19 mouse cellular contexts compared by ENCODE assay signal in genomic region chr4:59334236-59334635, GRCm38 (mm10).
DNase-seq lines count a peak whose midpoint lies in the region; ATAC-seq and TF ChIP-seq lines count a peak whose summit lies in the region.
"Had no signal": no experiment of that assay in that cellular context is flagged by ENCODE, and none has a peak within 500 bp of the region (broad histone marks: within the 10 kb centered on the region; RNA-seq: fewer than 3 reads in every experiment).

No protein-coding gene starts in this region.

- ATAC-seq in neutrophil, adult 5-6 weeks (ENCODE audit: extremely low read depth, insufficient number of reproducible peaks, low FRiP score, poor library complexity, severe bottlenecking), result peak; percentile 14; the same call in 1 of the 2 replicates
- ATAC-seq: forebrain, embryonic 13.5 days had no signal

- 58% methylated on average over 4 of the region's 4 CpGs for WGBS in spleen, adult 2 months

- peak in 1 of 2 experiments; percentile 58 for DNase-seq in spleen, adult 2 months (ENCODE audit: low read depth in 1 of 2, low spot score in 2 of 2)
- DNase-seq in spleen, postnatal 14 days (ENCODE audit: low spot score in 2 of 2), result no peak
- peak; percentile 32 to 34 for DNase-seq in B cell, adult 2 months
- DNase-seq in T-cell, adult 2 months (ENCODE audit: low spot score), result peak; percentile 73
- no peak for DNase-seq in layer of hippocampus, adult 9-11 months
- no peak for DNase-seq in ovary, postnatal 36 days (ENCODE audit: low spot score)
- DNase-seq in left cerebral cortex, postnatal 25 days (ENCODE audit: low spot score in 2 of 2), result no peak
- DNase-seq: adrenal gland, postnatal 14 days; cerebellum, adult 8-10 months; cerebellum, postnatal 36 days; gastrocnemius, postnatal 14 days; kidney, adult 18-20 months; right cerebral cortex, postnatal 25 days had no signal

- peaks cover 5% of the 10 kb centered on the region for H3K36me3 ChIP-seq in spleen, adult 2 months (ENCODE audit: control insufficient read depth, insufficient read depth, low read length)
- H3K36me3 ChIP-seq: heart, embryonic 13.5 days; hindbrain, embryonic 12.5 days; midbrain, embryonic 10.5 days had no signal

- no peaks in the 10 kb centered on the region for H3K27me3 ChIP-seq in spleen, adult 2 months (ENCODE audit: control insufficient read depth, insufficient read depth, low read length)
- H3K27me3 ChIP-seq: forebrain, embryonic 13.5 days; heart, embryonic 13.5 days; hindbrain, embryonic 12.5 days had no signal

- peak overlapping the region; percentile 98 for H3K27ac ChIP-seq in spleen, adult 2 months (ENCODE audit: insufficient read depth, low read length)
- H3K27ac ChIP-seq: forebrain, embryonic 13.5 days; heart, adult 2 months; heart, embryonic 13.5 days; hindbrain, embryonic 12.5 days; midbrain, embryonic 10.5 days had no signal

- TF ChIP-seq CTCF in spleen, adult 2 months (IDR thresholded peaks at IDR 0.05; ENCODE audit: extremely low read depth, insufficient read depth, insufficient read length, insufficient replicate concordance), result no peak

- intact Hi-C loops in left cerebral cortex, postnatal 25 days (cut with DNase I), result no loop called here

- H3K4me1 ChIP-seq in spleen, adult 2 months (ENCODE audit: control insufficient read depth, insufficient read depth, insufficient read length), result peaks cover 71% of the 10 kb centered on the region

- TF ChIP-seq POLR2A in spleen, adult 2 months (IDR thresholded peaks at IDR 0.05; ENCODE audit: low read depth, low read length), result no peak; the same call in 1 of the 2 replicates

- H3K4me3 ChIP-seq in spleen, adult 2 months (ENCODE audit: extremely low read depth, insufficient read depth, insufficient read length), result no peak overlapping the region
- H3K4me3 ChIP-seq: forebrain, embryonic 13.5 days; heart, adult 2 months; heart, embryonic 13.5 days; hindbrain, embryonic 12.5 days; midbrain, embryonic 10.5 days had no signal

Comparison
In these comparisons a context has a peak if more than half of its experiments do, and no peak if none do; other contexts are left out.
1. DNase-seq: peak in B cell, adult 2 months (2 of 2) and T-cell, adult 2 months (single experiment); none in spleen, postnatal 14 days (0 of 2), layer of hippocampus, adult 9-11 months (single experiment), ovary, postnatal 36 days (single experiment) and left cerebral cortex, postnatal 25 days (0 of 2).